Mouse (Mus musculus) ES-E14 (cell line): ENCODE measurements around the gene Als2cl.

Source experiments
- HCFC1 ChIP-seq: IDR thresholded peaks from 2 replicates; pipeline ENCODE4 v1.6.1; 2012; ENCODE audit warnings: low read length, inconsistent platforms, borderline replicate concordance; ENCODE audit not compliant: insufficient read depth
- ZC3H11A ChIP-seq: IDR thresholded peaks from 2 replicates; pipeline ENCODE4 v1.6.1; 2012; ENCODE audit warnings: low read depth, mild to moderate bottlenecking, inconsistent platforms, low read length, borderline replicate concordance

DNA sequence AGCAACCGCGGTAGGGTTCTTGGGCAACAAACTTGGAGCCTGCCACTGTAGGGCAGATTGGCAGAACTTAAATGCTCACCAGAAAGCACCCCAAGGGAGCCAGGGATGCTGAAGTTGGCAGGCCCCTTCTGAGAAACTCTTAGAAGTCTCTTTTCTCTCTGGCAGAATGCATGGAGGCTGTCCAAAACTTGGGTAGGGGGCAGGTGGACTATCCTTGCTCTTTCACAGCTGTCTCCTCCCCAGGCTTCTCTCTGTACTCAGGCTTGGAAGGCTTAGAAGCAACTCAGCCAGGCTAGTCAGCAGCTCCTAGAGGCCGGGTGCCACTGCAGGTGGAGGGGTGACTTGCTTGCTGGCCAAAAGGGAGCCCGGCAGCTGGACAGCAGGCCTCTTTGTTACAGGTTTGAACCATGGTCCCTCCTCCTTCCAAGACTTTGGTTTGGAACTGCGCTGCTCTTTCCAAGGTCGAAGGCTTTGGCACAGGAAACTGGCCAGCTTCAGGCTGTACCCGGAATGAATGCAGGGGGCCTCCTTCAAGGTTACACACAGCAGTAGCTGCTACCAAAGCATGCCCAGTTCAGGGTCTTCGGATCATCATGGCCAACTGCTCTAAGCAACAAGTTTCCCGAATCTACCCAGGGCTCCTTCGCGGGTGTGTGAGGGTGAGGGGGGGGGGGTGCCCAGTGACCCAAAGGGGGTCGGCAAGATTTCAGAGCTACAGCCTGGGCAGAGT, at the start of gene Als2cl:
- no peak for TF ChIP-seq ZC3H11A
- no peak for TF ChIP-seq HCFC1
